Mouse (Mus musculus) thymus, adult 18-20 months (tissue): ENCODE data around the gene Lamtor2.

ENCODE experiments used
- DNase-seq, 2 experiments: peaks; one replicate each; pipeline ENCODE4 v3.0.0; 2022; ENCODE audit warnings: mixed read lengths in 2 of 2

Gene Lamtor2

DNA sequence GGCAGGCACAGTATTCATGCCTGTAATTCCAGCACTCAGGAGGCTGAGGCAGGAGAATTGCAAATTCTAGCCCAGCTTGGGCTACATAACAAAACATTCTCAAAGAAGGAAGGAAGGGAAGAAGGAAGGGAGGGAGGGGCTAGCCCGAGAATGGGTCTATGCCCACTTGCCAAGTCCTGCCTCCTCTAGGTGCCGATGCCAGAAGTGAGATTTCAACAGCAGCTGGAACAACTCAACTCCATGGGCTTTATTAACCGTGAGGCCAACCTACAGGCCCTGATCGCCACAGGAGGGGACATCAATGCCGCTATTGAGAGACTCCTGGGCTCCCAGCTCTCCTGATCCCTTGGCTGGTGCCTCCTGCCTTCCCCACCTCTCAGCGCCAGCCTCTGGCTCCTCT lies 15.0 kb upstream of the Lamtor2 start:
- DNase-seq, result no peak

DNA sequence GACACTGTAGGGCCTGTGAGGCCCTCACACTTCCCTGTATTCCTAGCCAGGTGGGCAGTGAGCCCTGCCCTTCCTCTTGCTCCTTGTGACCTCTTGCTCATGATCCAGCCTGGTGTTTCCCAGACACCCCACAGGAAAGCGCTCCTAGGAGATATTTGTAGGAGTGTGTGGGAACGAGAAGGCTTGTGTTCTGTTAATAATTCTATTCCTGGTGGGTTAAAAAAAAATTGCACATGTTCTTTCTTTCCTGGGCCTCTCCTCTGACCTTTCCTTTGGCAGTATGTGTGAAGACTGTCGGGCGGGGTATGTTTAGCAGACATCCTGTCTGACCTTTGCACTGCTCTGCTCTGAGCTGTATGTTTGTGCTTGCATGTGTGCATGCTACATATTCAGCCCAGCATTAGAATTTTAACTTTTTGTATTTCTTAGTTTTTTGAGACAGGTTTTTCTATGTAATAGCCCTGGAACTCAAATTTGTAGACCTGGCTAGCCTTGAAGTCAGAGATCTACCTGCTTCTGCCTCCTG lies 13.7 kb upstream of the Lamtor2 start:
- DNase-seq, result no peak

- no peak for DNase-seq
Measured at GRCm38 (mm10) chr3:88566116-88566515, 13.2 kb upstream of the Lamtor2 start.

DNA sequence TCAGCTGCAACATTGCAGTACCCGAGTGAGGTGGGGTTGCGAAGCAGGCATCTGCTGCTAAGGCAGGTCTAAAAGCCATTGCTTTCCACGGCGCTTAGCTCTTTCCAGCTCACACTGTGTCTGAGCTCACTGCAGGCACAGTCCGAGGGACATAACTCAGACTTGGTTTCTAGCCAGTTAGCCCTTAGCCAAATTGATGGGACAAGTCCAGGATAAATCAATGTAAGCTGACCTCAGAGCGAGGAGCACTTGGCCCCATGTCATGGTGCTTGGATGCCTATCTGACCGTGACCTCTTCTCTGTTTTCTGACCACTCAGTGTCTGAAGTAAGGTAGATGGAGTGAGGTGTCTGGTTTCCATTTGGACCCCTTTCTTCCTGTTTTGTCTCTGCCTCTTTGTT lies 11.1 kb upstream of the Lamtor2 start:
- no peak for DNase-seq

GRCm38 (mm10) chr3:88563442-88563841 lies 10.6 kb upstream of the Lamtor2 start:
- no peak for DNase-seq

DNA sequence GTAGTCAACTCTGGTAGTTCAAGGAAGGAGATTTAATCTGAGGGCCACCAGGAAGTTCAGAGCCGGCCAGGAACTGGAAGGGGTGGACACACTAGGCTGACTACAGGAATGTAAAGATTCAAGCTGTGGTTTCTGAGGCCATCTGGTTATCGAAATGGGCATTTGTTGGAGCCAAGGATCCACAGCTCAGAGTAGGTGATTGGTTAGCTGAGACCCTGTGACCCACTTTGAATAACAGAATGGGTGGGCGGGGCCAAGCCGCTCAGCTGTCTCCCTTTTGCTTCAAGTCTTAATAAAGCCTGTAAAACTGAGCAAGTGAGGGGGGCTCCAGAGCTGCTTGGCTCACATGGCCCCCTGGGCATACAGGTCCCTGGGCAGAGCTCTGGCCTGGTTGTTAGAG lies 9.1 kb upstream of the Lamtor2 start:
- DNase-seq, result no peak

DNA sequence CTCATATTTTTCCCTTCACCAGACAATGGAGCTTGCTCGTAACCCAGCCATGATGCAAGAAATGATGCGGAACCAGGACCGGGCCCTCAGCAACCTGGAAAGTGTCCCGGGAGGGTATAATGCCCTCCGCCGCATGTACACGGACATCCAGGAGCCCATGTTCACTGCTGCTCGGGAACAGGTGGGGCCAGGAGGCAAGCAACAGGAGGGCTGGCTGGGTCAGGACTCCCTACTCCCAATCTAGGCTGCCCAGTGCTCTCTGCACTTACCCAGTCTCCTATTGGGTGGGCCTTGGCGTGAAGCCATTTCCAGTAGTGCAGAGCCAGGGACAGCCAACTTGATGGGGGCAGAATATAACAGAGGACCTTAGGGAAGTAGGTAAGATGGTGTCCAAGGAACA lies 6.7 kb upstream of the Lamtor2 start:
- no peak for DNase-seq

GRCm38 (mm10) chr3:88556616-88557015 lies 3.7 kb upstream of the Lamtor2 start:
- DNase-seq, result no peak

- DNase-seq, result no peak
Measured at GRCm38 (mm10) chr3:88555731-88556130, 2.9 kb upstream of the Lamtor2 start.

DNA sequence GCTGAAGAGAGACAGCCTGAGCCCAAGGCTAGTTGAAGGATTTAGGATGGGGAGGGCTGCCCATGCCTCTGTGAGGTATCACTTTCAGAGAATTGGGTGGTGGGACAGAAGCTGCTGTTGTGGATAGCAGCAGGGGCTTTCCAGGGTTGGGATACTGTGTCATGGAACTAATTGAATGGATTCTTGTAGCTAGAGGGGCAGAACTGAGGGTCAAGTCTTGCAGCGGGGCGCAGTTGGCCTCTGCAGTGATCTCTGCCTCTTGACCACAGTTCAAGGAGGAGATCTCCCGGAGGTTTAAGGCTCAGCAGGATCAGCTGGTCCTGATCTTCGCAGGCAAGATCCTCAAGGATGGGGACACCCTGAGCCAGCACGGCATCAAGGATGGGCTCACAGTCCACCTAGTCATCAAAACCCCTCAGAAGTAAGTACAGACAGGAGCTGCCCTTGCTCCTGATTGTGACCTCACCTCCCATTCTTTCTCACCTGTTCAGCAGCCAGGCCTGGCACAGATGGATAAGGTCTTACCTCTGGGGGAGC lies 2.3 kb upstream of the Lamtor2 start:
- DNase-seq, result no peak

DNA sequence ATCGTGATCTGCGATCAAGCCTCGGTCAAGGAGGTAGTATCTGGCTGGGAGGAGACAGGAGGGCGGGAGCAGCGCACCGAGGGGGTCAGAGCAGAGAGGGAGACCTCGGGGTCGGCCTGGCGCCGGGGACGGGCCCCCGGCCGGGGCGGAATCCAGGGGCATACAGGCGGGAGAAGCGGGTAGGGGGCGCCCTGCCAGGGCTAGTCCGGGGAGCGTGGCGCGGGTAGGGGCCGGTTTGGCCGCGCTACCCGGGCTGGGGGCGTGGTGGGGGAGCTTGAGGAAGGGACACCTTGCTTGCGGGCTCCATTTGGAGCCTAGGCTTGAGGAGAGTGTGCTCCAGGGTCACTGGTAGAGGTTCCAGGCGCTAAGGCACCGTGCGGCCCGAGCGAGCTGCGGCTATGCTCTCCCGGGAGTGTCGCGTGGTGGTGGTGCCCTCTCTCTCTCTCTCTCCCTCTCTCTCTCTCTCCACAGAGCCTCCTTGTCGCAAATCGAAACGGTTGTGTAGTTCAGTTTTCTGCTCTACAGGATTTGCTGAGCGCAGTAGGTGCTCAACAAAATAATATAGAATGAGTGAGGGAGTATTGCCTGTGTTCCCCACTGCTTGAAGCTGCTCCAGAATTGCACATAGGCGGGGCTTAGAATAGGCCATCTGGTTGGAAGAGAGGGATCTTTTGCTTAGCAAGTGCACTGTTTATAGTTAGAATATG lies 1.2 kb upstream of the Lamtor2 start:
- peak in 1 of 2 experiments; percentile 64 for DNase-seq

GRCm38 (mm10) chr3:88553525-88553879 lies 628 bp upstream of the Lamtor2 start, which contains the start of gene Ubqln4:
Gene Ubqln4 (plus strand): TSS chr3:88553758.
- peak; percentile 70 to 73 for DNase-seq

GRCm38 (mm10) chr3:88552082-88552645 lies 710 bp downstream of the Lamtor2 start:
- DNase-seq, result no peak

DNA sequence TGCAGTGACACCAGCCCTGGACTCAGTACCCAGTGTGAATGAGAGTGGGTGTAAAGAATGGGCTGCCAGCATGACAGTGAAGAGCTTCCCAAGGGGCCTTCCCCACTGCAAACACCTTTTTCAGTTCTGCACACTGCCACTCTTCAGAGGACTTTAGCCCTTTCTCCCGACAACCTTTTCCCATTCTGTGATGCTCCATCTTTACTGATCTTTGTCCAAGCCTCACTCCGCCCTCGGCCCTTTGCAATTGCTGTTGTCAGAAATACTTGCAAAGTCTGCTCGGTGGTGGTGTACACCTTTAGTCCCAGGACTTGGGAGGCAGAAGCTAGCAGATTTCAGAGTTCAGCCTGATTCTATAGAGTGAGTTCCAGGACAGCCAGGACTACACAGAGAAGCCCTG lies 1.3 kb downstream of the Lamtor2 start:
- DNase-seq, result no peak

- no peak for DNase-seq
Measured at GRCm38 (mm10) chr3:88548180-88548917, 4.5 kb downstream of the Lamtor2 start, which contains the start of gene Rab25. Gene Rab25 (minus strand): TSS chr3:88548300.

GRCm38 (mm10) chr3:88546674-88547418 lies 6.0 kb downstream of the Lamtor2 start:
- DNase-seq, result no peak

DNA sequence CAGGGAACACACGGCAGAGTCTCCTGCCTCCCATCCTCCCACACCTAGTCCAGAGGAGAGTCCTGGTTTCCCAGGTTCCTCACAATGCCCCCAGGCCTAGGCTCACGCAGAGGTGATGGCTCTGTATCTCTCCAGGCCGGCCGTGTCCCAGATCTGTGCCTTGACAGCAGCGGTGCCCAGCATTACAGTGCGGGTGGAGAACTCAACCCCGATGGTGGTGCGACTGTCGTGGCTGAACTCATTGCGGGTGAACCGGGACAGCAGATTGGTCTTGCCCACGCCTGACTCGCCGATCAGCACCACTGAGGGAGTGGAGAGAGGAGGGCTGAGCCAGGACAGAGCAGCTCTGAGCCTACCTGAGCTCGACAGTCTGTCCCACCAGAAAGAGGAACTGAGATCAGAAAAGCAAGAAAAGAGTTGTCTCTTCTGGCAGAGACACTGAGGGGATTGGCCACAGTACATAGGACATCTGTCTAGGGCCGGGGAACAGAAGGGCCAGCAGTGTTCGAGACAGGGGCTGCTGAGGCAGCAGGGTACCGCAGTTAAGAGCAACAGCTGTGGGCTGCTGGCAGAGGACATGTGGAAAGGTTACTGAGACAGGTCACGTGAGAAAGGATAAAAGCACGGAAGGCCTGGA lies 7.8 kb downstream of the Lamtor2 start:
- no peak for DNase-seq

GRCm38 (mm10) chr3:88544514-88544913 lies 8.4 kb downstream of the Lamtor2 start:
- no peak for DNase-seq

GRCm38 (mm10) chr3:88543651-88544410 lies 9.0 kb downstream of the Lamtor2 start:
- no peak for DNase-seq

DNA sequence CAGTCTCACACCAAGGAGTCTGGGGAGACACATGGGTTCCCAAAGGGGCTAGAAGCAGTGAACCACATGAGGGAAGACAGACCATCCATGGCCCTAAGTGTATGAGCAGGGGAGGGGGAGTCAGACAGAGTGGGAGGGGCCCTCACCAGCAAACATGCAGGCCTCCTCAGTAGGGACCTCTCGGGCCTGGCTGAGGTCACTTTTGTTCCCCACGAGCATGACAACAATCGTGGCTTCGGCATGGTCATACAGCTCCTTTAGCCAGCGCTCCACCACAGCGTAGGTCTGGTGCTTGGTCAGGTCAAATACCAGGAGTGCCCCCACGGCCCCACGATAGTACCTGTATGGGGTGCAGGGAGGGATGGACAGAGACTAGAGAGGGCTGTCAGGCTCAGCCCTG lies 9.7 kb downstream of the Lamtor2 start:
- DNase-seq, result no peak

DNA sequence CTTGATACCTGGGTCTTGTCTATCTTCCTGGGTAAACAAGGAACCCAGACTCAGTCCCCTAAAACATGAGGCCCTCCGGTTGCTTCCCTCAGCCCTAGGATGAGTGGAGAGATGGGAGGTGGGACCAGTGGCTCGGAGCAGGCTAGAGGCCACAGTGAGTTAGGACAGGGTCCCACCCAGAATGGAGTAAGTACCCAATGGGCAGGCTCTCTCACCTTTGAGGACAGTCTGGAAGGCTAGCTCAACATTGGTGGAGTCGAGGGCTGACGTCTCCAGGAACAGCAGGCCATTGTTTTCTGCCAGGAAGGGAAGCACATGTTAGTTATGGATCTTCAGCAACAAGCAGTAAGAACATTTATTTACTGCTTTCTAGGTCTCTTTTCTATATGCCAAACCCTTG lies 10.4 kb downstream of the Lamtor2 start:
- DNase-seq, result no peak
